Mouse (Mus musculus) urinary bladder, postnatal 14 days (tissue): ENCODE results near the gene Coa6.
A peak's percentile ranks its signal among the peaks of the same experiment; 100 is the strongest.

Experiments used
- DNase-seq: peaks from one replicate; pipeline ENCODE4 v3.0.0; 2021; ENCODE audit warnings: low spot score

The Coa6 gene

GRCm38 (mm10) chr8:126464071-126464470 lies 41.8 kb downstream of the Coa6 start:
- no peak for DNase-seq

- no peak for DNase-seq
Measured at GRCm38 (mm10) chr8:126473802-126474298, 51.5 kb downstream of the Coa6 start.

GRCm38 (mm10) chr8:126474299-126475187 lies 52.2 kb downstream of the Coa6 start, which contains the start of gene Tarbp1:
Gene Tarbp1 (minus strand): TSS chr8:126475065.
- peak; percentile 91 for DNase-seq
